Mouse (Mus musculus) forebrain, embryonic 11.5 days (tissue): ENCODE data around the gene Slc35f4. TPM values are rescaled to one million over a fixed set of nuclear protein-coding genes. Genes with fewer than 3 reads are reported as not detected.

ENCODE experiments used
- ATAC-seq: fragments of 200-750 bp; cut with Nextera tagmentation; replicated peaks from 2 replicates; pipeline ENCODE4 v1.8.0; 2017; ENCODE audit warnings: moderate TSS enrichment; ENCODE audit not compliant: low FRiP score
- DNase-seq: peaks from one replicate; pipeline ENCODE4 v3.0.0-alpha.2; 2017; ENCODE audit warnings: low spot score
- H3K27ac ChIP-seq: fragments of 300-500 bp; sonication (generic); 2 replicates; pipeline ENCODE4 v1.5.1; 2014; ENCODE audit warnings: low read depth, low read length
- H3K27me3 ChIP-seq: fragments of 300-500 bp; sonication (generic); 2 replicates; pipeline ENCODE4 v1.6.1; 2014; ENCODE audit warnings: mild to moderate bottlenecking, low read length, mixed read lengths; ENCODE audit not compliant: control insufficient read depth, insufficient read depth
- H3K36me3 ChIP-seq: fragments of 300-500 bp; sonication (generic); 2 replicates; pipeline ENCODE4 v1.6.1; 2014; ENCODE audit warnings: mild to moderate bottlenecking, low read length, moderate library complexity, mixed read lengths; ENCODE audit not compliant: control insufficient read depth, insufficient read depth
- H3K4me1 ChIP-seq: fragments of 300-500 bp; sonication (generic); replicated peaks from 2 replicates; pipeline ENCODE4 v1.6.1; 2014; ENCODE audit warnings: low read length, mixed read lengths; ENCODE audit not compliant: control insufficient read depth, insufficient read depth
- H3K4me2 ChIP-seq: fragments of 300-500 bp; sonication (generic); 2 replicates; pipeline ENCODE4 v1.6.1; 2014; ENCODE audit warnings: low read depth, mild to moderate bottlenecking, low read length, moderate library complexity, mixed read lengths; ENCODE audit not compliant: severe bottlenecking
- H3K4me3 ChIP-seq: fragments of 300-500 bp; sonication (generic); 2 replicates; pipeline ENCODE4 v1.5.1; 2014; ENCODE audit warnings: low read depth, low read length
- H3K9ac ChIP-seq: fragments of 300-500 bp; sonication (generic); 2 replicates; pipeline ENCODE4 v1.6.1; 2014; ENCODE audit warnings: low read length
- H3K9me3 ChIP-seq: fragments of 300-500 bp; sonication (generic); 2 replicates; pipeline ENCODE4 v1.6.1; 2016; ENCODE audit warnings: low read length, mixed read lengths; ENCODE audit not compliant: control insufficient read depth
- WGBS: fragments of 180-500 bp; shearing (Covaris S2); extraction: QIAGEN DNeasy Blood & Tissue Kit; methylation state at CpG from one replicate; pipeline ENCODE4 v1.1.7; 2014; 5-methylcytosine and 5-hydroxymethylcytosine counted together
- polyA plus RNA-seq: library from polyadenylated mRNA; unstranded; fragments of >200 nt; fragmentation: Nextera tagmentation; extraction: Ambion mirVana; gene quantifications from 2 replicates; pipeline ENCODE4 v1.2.1, GENCODE M21; 2014

Gene Slc35f4
- polyA plus RNA-seq, 1 experiment from 2014 or later: not detected

- Histone ChIP-seq H3K4me2 (no peak overlapping the region), H3K4me3 (no peak overlapping the region), H3K27me3 (no peaks in the 10 kb centered on the region), H3K9ac (no peak overlapping the region), H3K4me1 (0 out of 2 replicates have a peak, but pooled peaks cover 2% of the 10 kb centered on the region), H3K9me3 (no peaks in the 10 kb centered on the region), H3K27ac (no peak overlapping the region), H3K36me3 (no peaks in the 10 kb centered on the region)
- ATAC-seq (no peak), DNase-seq (no peak)
- WGBS: 38% methylated on average over 7 of the region's 7 CpGs
Measured at GRCm38 (mm10) chr14:49446461-49446860, 79.4 kb downstream of the Slc35f4 start.

GRCm38 (mm10) chr14:49436811-49437210 is 89.0 kb downstream of the Slc35f4 start:
- Histone ChIP-seq H3K36me3 (no peaks in the 10 kb centered on the region), H3K9ac (no peak overlapping the region), H3K4me3 (no peak overlapping the region), H3K27me3 (no peaks in the 10 kb centered on the region), H3K9me3 (no peaks in the 10 kb centered on the region), H3K4me1 (no peaks in the 10 kb centered on the region), H3K27ac (no peak overlapping the region), H3K4me2 (no peak overlapping the region)
- no peak for DNase-seq
- WGBS: 93% methylated on average over 3 of the region's 3 CpGs
- ATAC-seq: no peak

- DNase-seq (no peak), ATAC-seq (no peak)
- H3K4me3 ChIP-seq: no peak overlapping the region
- H3K27me3 ChIP-seq: no peaks in the 10 kb centered on the region
- no peaks in the 10 kb centered on the region for H3K9me3 ChIP-seq
- H3K4me2 ChIP-seq: no peak overlapping the region
- H3K36me3 ChIP-seq: no peaks in the 10 kb centered on the region
- 78% methylated on average over 5 of the region's 5 CpGs for WGBS
- H3K27ac ChIP-seq: no peak overlapping the region
- H3K9ac ChIP-seq: no peak overlapping the region
- H3K4me1 ChIP-seq: no peaks in the 10 kb centered on the region
Measured at GRCm38 (mm10) chr14:49431821-49432220, 94.0 kb downstream of the Slc35f4 start.

- Histone ChIP-seq H3K27ac (no peak overlapping the region), H3K4me1 (no peaks in the 10 kb centered on the region), H3K27me3 (no peaks in the 10 kb centered on the region), H3K36me3 (no peaks in the 10 kb centered on the region), H3K9ac (no peak overlapping the region), H3K4me2 (no peak overlapping the region), H3K4me3 (no peak overlapping the region), H3K9me3 (no peaks in the 10 kb centered on the region)
- ATAC-seq (no peak), DNase-seq (no peak)
- 26% methylated on average over 1 of the region's 1 CpGs for WGBS
Measured at GRCm38 (mm10) chr14:49392482-49392881, 133.4 kb downstream of the Slc35f4 start.

GRCm38 (mm10) chr14:49362161-49362560 is 163.7 kb downstream of the Slc35f4 start:
- Histone ChIP-seq H3K9me3 (no peaks in the 10 kb centered on the region), H3K36me3 (no peaks in the 10 kb centered on the region), H3K4me1 (no peaks in the 10 kb centered on the region), H3K4me3 (no peak overlapping the region), H3K9ac (no peak overlapping the region), H3K4me2 (no peak overlapping the region), H3K27ac (no peak overlapping the region), H3K27me3 (no peaks in the 10 kb centered on the region)
- ATAC-seq (no peak), DNase-seq (no peak)
- WGBS: 66% methylated on average over 2 of the region's 2 CpGs

- no peak overlapping the region for H3K9ac ChIP-seq
- no peaks in the 10 kb centered on the region for H3K4me1 ChIP-seq
- H3K27ac ChIP-seq: no peak overlapping the region
- no peak overlapping the region for H3K4me2 ChIP-seq
- no peaks in the 10 kb centered on the region for H3K36me3 ChIP-seq
- no peak for DNase-seq
- H3K27me3 ChIP-seq: no peaks in the 10 kb centered on the region
- H3K9me3 ChIP-seq: no peaks in the 10 kb centered on the region
- no peak overlapping the region for H3K4me3 ChIP-seq
- ATAC-seq: no peak
Measured at GRCm38 (mm10) chr14:49355561-49355960, 170.3 kb downstream of the Slc35f4 start.

- H3K9me3 ChIP-seq: no peaks in the 10 kb centered on the region
- H3K4me2 ChIP-seq: no peak overlapping the region
- H3K27ac ChIP-seq: no peak overlapping the region
- H3K4me1 ChIP-seq: no peaks in the 10 kb centered on the region
- DNase-seq (peak; percentile 68), ATAC-seq (no peak)
- 74% methylated on average over 1 of the region's 1 CpGs for WGBS
- no peaks in the 10 kb centered on the region for H3K36me3 ChIP-seq
- H3K4me3 ChIP-seq: no peak overlapping the region
- H3K9ac ChIP-seq: no peak overlapping the region
- no peaks in the 10 kb centered on the region for H3K27me3 ChIP-seq
Measured at GRCm38 (mm10) chr14:49348897-49349250, 177.0 kb downstream of the Slc35f4 start.

- Histone ChIP-seq H3K36me3 (no peaks in the 10 kb centered on the region), H3K27me3 (no peaks in the 10 kb centered on the region), H3K4me1 (no peaks in the 10 kb centered on the region), H3K9ac (no peak overlapping the region), H3K9me3 (no peaks in the 10 kb centered on the region), H3K4me2 (no peak overlapping the region), H3K4me3 (no peak overlapping the region), H3K27ac (no peak overlapping the region)
- DNase-seq (no peak), ATAC-seq (no peak)
- WGBS: 70% methylated on average over 7 of the region's 7 CpGs
Measured at GRCm38 (mm10) chr14:49348164-49348896, 177.5 kb downstream of the Slc35f4 start.

- 85% methylated on average over 2 of the region's 2 CpGs for WGBS
Measured at GRCm38 (mm10) chr14:49345835-49346234, 180.0 kb downstream of the Slc35f4 start.

More at GRCm38 (mm10) chr14:49345835-49346234, 180.0 kb downstream of the Slc35f4 start:
- ATAC-seq (no peak), DNase-seq (no peak)
- H3K27me3 ChIP-seq: no peaks in the 10 kb centered on the region
- H3K36me3 ChIP-seq: no peaks in the 10 kb centered on the region
- no peak overlapping the region for H3K4me2 ChIP-seq
- no peak overlapping the region for H3K9ac ChIP-seq
- no peaks in the 10 kb centered on the region for H3K4me1 ChIP-seq
- no peak overlapping the region for H3K4me3 ChIP-seq
- no peak overlapping the region for H3K27ac ChIP-seq
- H3K9me3 ChIP-seq: no peaks in the 10 kb centered on the region
